Mouse (Mus musculus) spleen, adult 2 months (tissue): ENCODE data around the gene Olfr470.

ENCODE experiments used
- CTCF ChIP-seq: fragments of 200-500 bp; IDR thresholded peaks from 2 replicates; pipeline ENCODE4 v1.5.1; 2011; ENCODE audit warnings: mild to moderate bottlenecking, inconsistent platforms; ENCODE audit not compliant: insufficient read depth, insufficient read length, insufficient replicate concordance; ENCODE audit errors: extremely low read depth
- POLR2A ChIP-seq: fragments of 200-500 bp; IDR thresholded peaks from 2 replicates; pipeline ENCODE4 v1.6.1; 2011; ENCODE audit warnings: low read depth, low read length, inconsistent platforms

GRCm38 (mm10) chr7:107802138-107802537 lies 45.2 kb downstream of the Olfr470 start:
- TF ChIP-seq CTCF: no peak
- TF ChIP-seq POLR2A: no peak
